Mouse (Mus musculus): ENCODE measurements around the gene Nmnat2.

Nmnat2 gene

GRCm38 (mm10) chr1:152986981-152987380 is 32.2 kb downstream of the Nmnat2 start:
- DNase-seq (ENCODE audit: low spot score) = no peak

- DNase-seq (ENCODE audit: low spot score) = no peak
Observed at GRCm38 (mm10) chr1:152990067-152990466, 35.3 kb downstream of the Nmnat2 start.

- no peak for DNase-seq (ENCODE audit: low spot score)
Observed at GRCm38 (mm10) chr1:152992271-152993134, 37.7 kb downstream of the Nmnat2 start.

- no peak for DNase-seq (ENCODE audit: low spot score)
Observed at GRCm38 (mm10) chr1:152993803-152994202, 39.0 kb downstream of the Nmnat2 start.

GRCm38 (mm10) chr1:152999983-153000382 is 45.2 kb downstream of the Nmnat2 start:
- no peak for DNase-seq (ENCODE audit: low spot score)

- no peak for DNase-seq (ENCODE audit: low spot score)
Observed at GRCm38 (mm10) chr1:153000486-153001228, 45.9 kb downstream of the Nmnat2 start.

GRCm38 (mm10) chr1:153002295-153003050 is 47.7 kb downstream of the Nmnat2 start:
- DNase-seq (ENCODE audit: low spot score) = no peak

- no peak for DNase-seq (ENCODE audit: low spot score)
Observed at GRCm38 (mm10) chr1:153004472-153004871, 49.7 kb downstream of the Nmnat2 start.

GRCm38 (mm10) chr1:153006054-153006453 is 51.3 kb downstream of the Nmnat2 start:
- no peak for DNase-seq (ENCODE audit: low spot score)

- no peak for DNase-seq (ENCODE audit: low spot score)
Observed at GRCm38 (mm10) chr1:153006761-153007160, 52.0 kb downstream of the Nmnat2 start.

- DNase-seq (ENCODE audit: low spot score) = no peak
Observed at GRCm38 (mm10) chr1:153007292-153007691, 52.5 kb downstream of the Nmnat2 start.

GRCm38 (mm10) chr1:153007824-153008223 is 53.0 kb downstream of the Nmnat2 start:
- no peak for DNase-seq (ENCODE audit: low spot score)

- DNase-seq (ENCODE audit: low spot score) = no peak
Observed at GRCm38 (mm10) chr1:153009338-153009737, 54.5 kb downstream of the Nmnat2 start.

GRCm38 (mm10) chr1:153010353-153011351 is 55.9 kb downstream of the Nmnat2 start:
- no peak for DNase-seq (ENCODE audit: low spot score)

GRCm38 (mm10) chr1:153011544-153011943 is 56.8 kb downstream of the Nmnat2 start:
- DNase-seq (ENCODE audit: low spot score) = no peak

- DNase-seq (ENCODE audit: low spot score) = no peak
Observed at GRCm38 (mm10) chr1:153013541-153014288, 58.9 kb downstream of the Nmnat2 start.

- DNase-seq (ENCODE audit: low spot score) = no peak
Observed at GRCm38 (mm10) chr1:153014431-153015186, 59.8 kb downstream of the Nmnat2 start.

- DNase-seq (ENCODE audit: low spot score) = no peak
Observed at GRCm38 (mm10) chr1:153016465-153017163, 61.8 kb downstream of the Nmnat2 start.

- no peak for DNase-seq (ENCODE audit: low spot score)
Observed at GRCm38 (mm10) chr1:153019128-153019527, 64.3 kb downstream of the Nmnat2 start.
